7 mouse cellular contexts compared by ENCODE assay signal in the genomic region with DNA sequence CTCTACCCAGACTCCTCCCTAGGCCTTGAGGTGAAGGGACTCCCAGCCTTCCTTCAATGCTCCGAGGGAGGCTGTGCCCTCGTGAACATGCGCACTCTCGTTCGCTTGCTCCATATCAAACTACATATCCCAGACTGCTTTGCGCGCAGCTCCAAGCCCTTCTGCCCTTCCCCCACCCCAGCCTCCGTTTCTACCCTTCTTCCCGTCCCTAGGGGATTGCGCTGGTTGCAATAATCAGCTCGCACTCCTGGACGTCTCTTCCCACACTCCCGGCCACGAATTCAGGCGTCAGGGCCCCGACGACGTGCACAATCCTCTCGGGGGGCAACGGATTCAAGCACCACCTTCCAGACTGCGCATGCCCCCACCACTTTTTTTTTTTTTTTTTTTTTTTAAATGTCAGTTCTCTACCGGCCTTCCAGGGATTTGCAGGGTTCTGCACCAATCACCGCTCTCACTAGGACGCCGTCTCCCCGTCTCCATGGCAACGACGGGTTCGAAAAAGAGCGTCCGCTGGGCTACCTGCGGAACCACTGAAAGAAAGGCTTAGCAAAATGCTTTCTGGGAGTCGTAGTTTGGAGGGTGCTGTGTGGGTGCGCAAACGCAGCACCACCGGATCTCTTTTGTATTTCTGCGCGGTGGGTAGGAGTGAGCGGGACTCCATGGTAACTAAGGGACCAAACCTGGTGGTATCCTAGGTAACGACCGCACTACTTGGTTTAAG. TPM values are rescaled to one million over a fixed set of nuclear protein-coding genes. Genes with fewer than 3 reads are reported as not detected.
DNase-seq lines count a peak whose midpoint lies in the region; ATAC-seq lines count a peak whose summit lies in the region.

A gene (minus strand): TSS at position 478 of the 724 bp plus-strand sequence.

- H3K4me1 ChIP-seq in intestine, embryonic 16.5 days (ENCODE audit: control insufficient read depth, insufficient read depth, low read length) = no peaks in the 10 kb centered on the region
- peaks cover 4% of the 10 kb centered on the region; the same call in 1 of the 2 replicates for H3K4me1 ChIP-seq in midbrain, embryonic 11.5 days (ENCODE audit: control insufficient read depth, insufficient read depth, low read length)

- H3K36me3 ChIP-seq in intestine, embryonic 16.5 days (ENCODE audit: control insufficient read depth, insufficient read depth, low read length) = no peaks in the 10 kb centered on the region
- no peaks in the 10 kb centered on the region for H3K36me3 ChIP-seq in midbrain, embryonic 11.5 days (ENCODE audit: control insufficient read depth, insufficient read depth, low read length)

- ATAC-seq in intestine, embryonic 16.5 days = peak; percentile 95
- peak; percentile 95 for ATAC-seq in midbrain, embryonic 11.5 days (ENCODE audit: low FRiP score)

- DNase-seq in adrenal gland, adult 2 months = peak; percentile 94
- peak; percentile 98 for DNase-seq in embryo, embryonic 11.5 days (ENCODE audit: low read depth, low spot score)
- peak; percentile 71 to 90 for DNase-seq in gastrocnemius, postnatal 4 days (ENCODE audit: low spot score in 2 of 2)
- peak; percentile 93 to 94 for DNase-seq in left cerebral cortex, postnatal 36 days (ENCODE audit: low spot score in 2 of 2)
- DNase-seq in midbrain, embryonic 11.5 days (ENCODE audit: low spot score, missing footprints) = peak; percentile 99
- DNase-seq in skeletal muscle tissue, adult 2 months (ENCODE audit: low read depth, low spot score) = peak; percentile 96

- H3K9me3 ChIP-seq in intestine, embryonic 16.5 days (ENCODE audit: control insufficient read depth, low read length) = no peaks in the 10 kb centered on the region
- no peaks in the 10 kb centered on the region for H3K9me3 ChIP-seq in midbrain, embryonic 11.5 days (ENCODE audit: control insufficient read depth, low read length)

- H3K27me3 ChIP-seq in intestine, embryonic 16.5 days (replicated peaks; ENCODE audit: control insufficient read depth, insufficient read depth, low read length) = no peaks in the 10 kb centered on the region
- H3K27me3 ChIP-seq in midbrain, embryonic 11.5 days (ENCODE audit: control insufficient read depth, insufficient read depth, low read length) = no peaks in the 10 kb centered on the region

- under 1% methylated on average over 41 of the region's 41 CpGs for WGBS in intestine, embryonic 16.5 days
- under 1% methylated on average over 41 of the region's 41 CpGs for WGBS in midbrain, embryonic 11.5 days

- peak within 1 kb of the TSS; percentile 76 for H3K9ac ChIP-seq in intestine, embryonic 16.5 days (ENCODE audit: low read depth, low read length)
- H3K9ac ChIP-seq in midbrain, embryonic 11.5 days (ENCODE audit: low read length) = peak within 1 kb of the TSS; percentile 66

- H3K27ac ChIP-seq in intestine, embryonic 16.5 days (ENCODE audit: low read length) = peak within 1 kb of the TSS; percentile 82
- peak within 1 kb of the TSS; percentile 87 for H3K27ac ChIP-seq in midbrain, embryonic 11.5 days (ENCODE audit: low read depth, low read length)

- H3K4me3 ChIP-seq in intestine, embryonic 16.5 days (ENCODE audit: low read length) = peak within 1 kb of the TSS; percentile 65
- H3K4me3 ChIP-seq in midbrain, embryonic 11.5 days (ENCODE audit: low read depth, low read length) = peak within 1 kb of the TSS; percentile 58

- H3K4me2 ChIP-seq in intestine, embryonic 16.5 days (ENCODE audit: low read depth, low read length) = peak within 1 kb of the TSS; percentile 79
- H3K4me2 ChIP-seq in midbrain, embryonic 11.5 days = peak within 1 kb of the TSS; percentile 54

- intact Hi-C loops in left cerebral cortex, postnatal 36 days (cut with DNase I) = loop anchor here (5.0 kb wide), 1 partner anchor 223 kb away; a partner anchor contains a TSS

RNA-seq across cellular contexts. Expression of the gene that starts here (rescaled TPM):
- 1 to 10 TPM; 1.7 to 2.3 TPM for total RNA-seq in adrenal gland, adult 2 months (2021)
- polyA plus RNA-seq in adrenal gland, adult 2 months (2012; rRNA removed) = 8.0 and 9.6 TPM in 2 replicates
- 1 to 10 TPM; 1.6 to 1.8 TPM for total RNA-seq in gastrocnemius, postnatal 4 days (2021)
- polyA plus RNA-seq in intestine, embryonic 16.5 days (2015; fragmentation: Nextera tagmentation; extraction: Ambion mirVana) = 1.4 and 1.8 TPM in 2 replicates
- 10 to 100 TPM; 12.2 to 15.8 TPM for total RNA-seq in left cerebral cortex, postnatal 36 days (2021)
- 1.3 and 2.7 TPM in 2 replicates for polyA plus RNA-seq in midbrain, embryonic 11.5 days (2014; fragmentation: Nextera tagmentation; extraction: Ambion mirVana)

Comparison
In these comparisons a context has a peak if more than half of its experiments do, and no peak if none do; other contexts are left out.
1. Peak in every context shown above with its lines: DNase-seq, ATAC-seq, H3K4me3 ChIP-seq and H3K27ac ChIP-seq.
2. RNA of the gene that starts here (total RNA-seq): 12.2 to 15.8 TPM in left cerebral cortex, postnatal 36 days; 1.7 to 2.3 TPM in adrenal gland, adult 2 months and 1.6 to 1.8 TPM in gastrocnemius, postnatal 4 days; every median in the first group is over 4 times any median in the second.